Mouse (Mus musculus) gastrocnemius, adult 2 months (tissue): ENCODE measurements around the gene Qser1. TPM values are rescaled to one million over a fixed set of nuclear protein-coding genes. Genes with fewer than 3 reads are reported as not detected.
A peak's percentile ranks its signal among the peaks of the same experiment; 100 is the strongest.
"Not testable (repeated sequence)": the region's sequence is repeated elsewhere in the genome, so short reads cannot be mapped to it uniquely, and the experiment has no call there.

Source experiments
- DNase-seq: peaks from one replicate; pipeline ENCODE4 v3.0.0; 2022
- H3K27ac ChIP-seq: fragments of 200-600 bp; 2 replicates; pipeline ENCODE4 v1.8.1; 2022; ENCODE audit warnings: mild to moderate bottlenecking
- H3K4me3 ChIP-seq: fragments of 200-600 bp; 2 replicates; pipeline ENCODE4 v1.8.1; 2022; ENCODE audit warnings: mild to moderate bottlenecking, moderate library complexity
- CTCF ChIP-seq: fragments of 200-600 bp; IDR thresholded peaks from 2 replicates; pipeline ENCODE4 v1.8.1; 2022; ENCODE audit warnings: antibody characterized with exemption, mild to moderate bottlenecking, moderate library complexity
- intact Hi-C: fragments of 180-260 bp; cut with DNase I; formaldehyde crosslinking; loops from one replicate; pipeline ENCODE4 v1.15.1; 2025
- long read RNA-seq, 2 experiments: library from polyadenylated mRNA; stranded (forward); transcript quantifications; one replicate each; pipeline ENCODE4 v2.0.0; 2021
- total RNA-seq, 2 experiments: library from RNA; stranded (reverse); gene quantifications; 2 replicates each; pipeline ENCODE4 v1.2.3; 2021

Gene Qser1
- 10 to 100 TPM; 53.4 to 64.6 TPM for total RNA-seq
- long read RNA-seq, experiment 1, full-length matches to known transcripts = 4 of 26 reads
- long read RNA-seq, experiment 1, partial matches to known transcripts = 11 of 26 reads
- long read RNA-seq, experiment 1, other reads (novel, unspliced or antisense) = 11 of 26 reads
- long read RNA-seq, experiment 2, full-length matches to known transcripts = 1 of 16 reads
- long read RNA-seq, experiment 2, partial matches to known transcripts = 8 of 16 reads
- long read RNA-seq, experiment 2, other reads (novel, unspliced or antisense) = 7 of 16 reads

- intact Hi-C loops = no loop called here
- no peak for TF ChIP-seq CTCF
These were observed at the start of gene Qser1 for GRCm38 (mm10) chr2:104816371-104816827. Gene Qser1, minus strand, starts transcription at chr2:104816760.

GRCm38 (mm10) chr2:104864176-104864860 is 47.8 kb upstream of the Qser1 start:
- TF ChIP-seq CTCF = no peak
- intact Hi-C loops = no loop called here
- H3K27ac ChIP-seq = no peak overlapping the region
- H3K4me3 ChIP-seq = no peak overlapping the region
- no peak for DNase-seq

More at GRCm38 (mm10) chr2:104816371-104816827, at the start of gene Qser1:
- peak within 1 kb of the TSS; percentile 95 for H3K27ac ChIP-seq
- peak within 1 kb of the TSS; percentile 91 for H3K4me3 ChIP-seq
- no peak for DNase-seq

- no peak for DNase-seq
- TF ChIP-seq CTCF = no peak
- H3K4me3 ChIP-seq = no peak overlapping the region
- no peak overlapping the region for H3K27ac ChIP-seq
- intact Hi-C loops = no loop called here
These were observed 43.9 kb upstream of the Qser1 start for GRCm38 (mm10) chr2:104860426-104860825.

- intact Hi-C loops = no loop called here
These were observed 42.5 kb upstream of the Qser1 start for GRCm38 (mm10) chr2:104859060-104859459.

GRCm38 (mm10) chr2:104858083-104858482 is 41.5 kb upstream of the Qser1 start:
- DNase-seq, intact Hi-C loops, H3K4me3 ChIP-seq, H3K27ac ChIP-seq: not testable (repeated sequence)

More at GRCm38 (mm10) chr2:104859060-104859459, 42.5 kb upstream of the Qser1 start:
- Histone ChIP-seq H3K4me3 (no peak overlapping the region), H3K27ac (no peak overlapping the region)
- no peak for DNase-seq
- no peak for TF ChIP-seq CTCF

GRCm38 (mm10) chr2:104856218-104856617 is 39.7 kb upstream of the Qser1 start:
- no peak for DNase-seq
- H3K4me3 ChIP-seq = no peak overlapping the region
- intact Hi-C loops = no loop called here
- TF ChIP-seq CTCF = no peak
- no peak overlapping the region for H3K27ac ChIP-seq

GRCm38 (mm10) chr2:104855732-104856131 is 39.2 kb upstream of the Qser1 start:
- Histone ChIP-seq H3K27ac (no peak overlapping the region), H3K4me3 (no peak overlapping the region)
- TF ChIP-seq CTCF = no peak
- intact Hi-C loops = no loop called here
- DNase-seq = no peak

- intact Hi-C loops = no loop called here
- H3K27ac ChIP-seq = no peak overlapping the region
- TF ChIP-seq CTCF = no peak
- DNase-seq = no peak
- no peak overlapping the region for H3K4me3 ChIP-seq
These were observed 38.3 kb upstream of the Qser1 start for GRCm38 (mm10) chr2:104854836-104855235.

GRCm38 (mm10) chr2:104852546-104852945 is 36.0 kb upstream of the Qser1 start:
- DNase-seq = no peak
- Histone ChIP-seq H3K27ac (no peak overlapping the region), H3K4me3 (no peak overlapping the region)
- intact Hi-C loops = no loop called here
- no peak for TF ChIP-seq CTCF

GRCm38 (mm10) chr2:104851686-104852085 is 35.1 kb upstream of the Qser1 start:
- intact Hi-C loops = no loop called here
- no peak for DNase-seq
- H3K4me3 ChIP-seq = no peak overlapping the region
- H3K27ac ChIP-seq = no peak overlapping the region
- no peak for TF ChIP-seq CTCF

- H3K27ac ChIP-seq = peak overlapping the region; percentile 35; the same call in 1 of the 2 replicates
- H3K4me3 ChIP-seq = peak overlapping the region; percentile 68
- intact Hi-C loops = no loop called here
- no peak for TF ChIP-seq CTCF
- DNase-seq = no peak
These were observed 33.4 kb upstream of the Qser1 start for GRCm38 (mm10) chr2:104849991-104850359.

- intact Hi-C loops = no loop called here
- Histone ChIP-seq H3K4me3 (peak within 1 kb of the TSS; percentile 68), H3K27ac (peak within 1 kb of the TSS; percentile 35)
- peak; percentile 7; the same call in 1 of the 2 replicates for TF ChIP-seq CTCF
- DNase-seq = peak; percentile 62
These were observed 32.9 kb upstream of the Qser1 start, which contains the start of gene Prrg4 for GRCm38 (mm10) chr2:104849276-104849990. Gene Prrg4, minus strand, starts transcription at chr2:104849876.
